Mouse (Mus musculus): ENCODE measurements around the gene C2cd4b. TPM values are rescaled to one million over a fixed set of nuclear protein-coding genes. Genes with fewer than 3 reads are reported as not detected.

The C2cd4b gene
- polyA plus RNA-seq, 1 experiment from 2014 or later: 2.0 TPM

DNA sequence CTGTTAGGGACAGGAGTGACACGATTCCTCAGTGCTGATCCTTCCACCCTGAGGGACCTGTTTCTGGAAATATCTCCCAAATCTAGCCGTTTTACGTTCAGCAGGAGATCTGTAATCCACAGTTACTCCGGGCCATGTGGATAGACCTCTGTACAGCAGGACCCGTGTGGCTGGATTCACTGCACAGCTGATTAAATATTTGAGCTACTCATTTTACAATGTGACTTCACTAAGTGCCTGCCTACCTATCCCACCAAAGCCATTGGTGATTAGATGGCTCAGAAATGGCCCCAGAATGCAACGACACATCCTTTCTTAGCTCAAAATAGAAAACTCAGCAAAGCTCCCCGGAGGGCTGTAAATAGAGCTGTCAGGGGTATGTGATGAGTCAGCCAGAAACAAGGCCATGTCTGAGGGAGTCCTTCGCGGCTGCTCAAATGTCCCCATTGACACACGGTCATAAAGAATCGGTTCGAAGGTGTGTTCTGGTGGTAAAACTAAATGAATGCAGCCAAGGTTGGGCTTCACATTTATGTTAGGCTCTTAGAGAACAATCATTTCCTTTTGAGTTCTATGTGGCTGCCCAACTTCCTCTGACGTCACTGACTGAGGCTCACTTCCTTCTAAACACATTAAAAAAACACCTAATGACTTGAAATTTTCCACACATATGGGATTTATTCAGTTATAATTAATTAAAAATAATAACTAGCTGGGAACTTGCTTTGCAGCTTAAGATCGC lies 40.0 kb downstream of the C2cd4b start:
- Histone ChIP-seq H3K9me3 (replicated peaks; ENCODE audit: control insufficient read depth, low read length) (no peaks in the 10 kb centered on the region), H3K4me1 (ENCODE audit: control insufficient read depth, insufficient read depth, low read length) (peaks cover 26% of the 10 kb centered on the region), H3K4me2 (no peak overlapping the region), H3K9ac (ENCODE audit: low read depth, low read length) (no peak overlapping the region), H3K4me3 (ENCODE audit: low read depth, low read length) (no peak overlapping the region), H3K27me3 (ENCODE audit: control insufficient read depth, insufficient read depth, low read length) (no peaks in the 10 kb centered on the region), H3K27ac (ENCODE audit: low read depth, low read length) (peak overlapping the region; percentile 65), H3K36me3 (ENCODE audit: control insufficient read depth, insufficient read depth, low read length) (no peaks in the 10 kb centered on the region)
- WGBS (ENCODE audit: insufficient replicate concordance): 46% methylated on average over 14 of the region's 14 CpGs
- no peak for ATAC-seq (replicated peaks; ENCODE audit: insufficient number of reproducible peaks, low FRiP score, low TSS enrichment)

DNA sequence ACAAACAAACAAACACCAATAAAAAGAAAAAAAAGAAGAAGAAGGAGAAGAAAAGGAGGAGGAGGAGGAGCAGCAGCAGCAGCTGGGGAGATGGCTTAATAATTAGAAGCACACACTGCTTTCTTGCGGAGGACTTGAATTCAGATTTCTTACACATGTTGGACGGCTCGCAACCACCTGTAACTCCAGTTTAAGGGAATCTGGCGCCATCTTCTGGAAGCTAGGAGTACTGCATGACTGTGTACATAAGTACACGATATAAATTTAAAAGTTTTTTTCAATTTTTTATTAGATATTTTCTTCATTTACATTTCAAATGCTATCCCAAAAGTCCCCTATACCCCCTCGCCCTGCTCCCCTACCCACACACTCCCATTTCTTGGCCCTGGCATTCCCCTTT lies 43.0 kb downstream of the C2cd4b start:
- WGBS (ENCODE audit: insufficient replicate concordance): 40% methylated on average over 6 of the region's 6 CpGs

DNA sequence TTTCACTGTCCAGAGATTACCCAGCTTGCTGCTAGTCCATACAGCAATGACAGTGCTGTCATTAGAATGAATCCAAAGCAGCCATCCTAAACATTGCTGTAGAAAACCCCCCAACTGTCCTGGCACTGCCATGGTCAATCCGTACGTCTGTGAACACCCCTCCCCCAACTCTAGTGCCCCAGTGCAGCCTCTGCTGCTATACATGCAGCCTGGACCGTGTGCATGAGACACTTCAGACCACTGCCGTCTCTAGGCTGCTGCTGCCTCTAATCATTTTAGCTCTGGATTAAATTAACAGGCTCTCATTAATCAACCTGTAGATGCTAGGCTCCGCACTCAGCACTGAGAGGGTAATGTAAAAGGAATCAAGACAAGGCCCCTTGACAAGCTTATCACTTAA lies 47.8 kb downstream of the C2cd4b start:
- H3K4me3 ChIP-seq (ENCODE audit: low read depth, low read length): no peak overlapping the region
- ATAC-seq (replicated peaks; ENCODE audit: insufficient number of reproducible peaks, low FRiP score, low TSS enrichment): no peak; the same call in 1 of the 2 replicates
- H3K27ac ChIP-seq (ENCODE audit: low read depth, low read length): peak overlapping the region; percentile 54; the same call in 1 of the 2 replicates
- H3K9ac ChIP-seq (ENCODE audit: low read depth, low read length): no peak overlapping the region
- 21% methylated on average over 5 of the region's 5 CpGs for WGBS (ENCODE audit: insufficient replicate concordance)
- peaks cover 22% of the 10 kb centered on the region for H3K4me1 ChIP-seq (ENCODE audit: control insufficient read depth, insufficient read depth, low read length)
- no peaks in the 10 kb centered on the region for H3K36me3 ChIP-seq (ENCODE audit: control insufficient read depth, insufficient read depth, low read length)
- H3K4me2 ChIP-seq: peak overlapping the region; percentile 37
- no peaks in the 10 kb centered on the region for H3K9me3 ChIP-seq (replicated peaks; ENCODE audit: control insufficient read depth, low read length)
- H3K27me3 ChIP-seq (ENCODE audit: control insufficient read depth, insufficient read depth, low read length): no peaks in the 10 kb centered on the region

More for the DNA sequence above, 43.0 kb downstream of the C2cd4b start:
- no peaks in the 10 kb centered on the region for H3K9me3 ChIP-seq (replicated peaks; ENCODE audit: control insufficient read depth, low read length)
- no peak overlapping the region for H3K4me3 ChIP-seq (ENCODE audit: low read depth, low read length)
- peaks cover 30% of the 10 kb centered on the region for H3K4me1 ChIP-seq (ENCODE audit: control insufficient read depth, insufficient read depth, low read length)
- ATAC-seq (replicated peaks; ENCODE audit: insufficient number of reproducible peaks, low FRiP score, low TSS enrichment): no peak
- no peaks in the 10 kb centered on the region for H3K36me3 ChIP-seq (ENCODE audit: control insufficient read depth, insufficient read depth, low read length)
- no peaks in the 10 kb centered on the region for H3K27me3 ChIP-seq (ENCODE audit: control insufficient read depth, insufficient read depth, low read length)
- H3K9ac ChIP-seq (ENCODE audit: low read depth, low read length): no peak overlapping the region
- no peak overlapping the region for H3K27ac ChIP-seq (ENCODE audit: low read depth, low read length)
- H3K4me2 ChIP-seq: no peak overlapping the region

DNA sequence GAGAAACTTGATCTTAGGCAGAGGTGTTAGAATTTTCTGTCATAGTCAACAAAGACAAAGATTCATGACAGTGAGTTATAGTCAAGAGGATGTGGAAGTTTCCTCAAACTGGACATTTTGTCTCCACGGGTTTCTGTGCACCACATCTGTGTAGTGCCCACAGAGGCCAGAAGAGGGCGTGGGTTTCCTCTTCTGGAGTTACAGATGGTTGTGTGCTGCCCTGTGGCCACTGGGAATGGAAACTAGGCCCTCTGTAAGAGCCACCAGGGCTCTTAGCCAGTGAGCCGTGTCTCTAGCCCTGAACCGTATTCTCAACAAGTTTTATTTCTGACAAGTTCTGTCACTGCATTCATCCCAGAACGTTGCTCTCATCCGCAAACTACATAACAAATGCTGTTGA lies 51.3 kb downstream of the C2cd4b start:
- H3K4me3 ChIP-seq (ENCODE audit: low read depth, low read length): no peak overlapping the region
- H3K27me3 ChIP-seq (ENCODE audit: control insufficient read depth, insufficient read depth, low read length): no peaks in the 10 kb centered on the region
- WGBS (ENCODE audit: insufficient replicate concordance): 65% methylated on average over 6 of the region's 6 CpGs
- no peak overlapping the region for H3K9ac ChIP-seq (ENCODE audit: low read depth, low read length)
- no peak for ATAC-seq (replicated peaks; ENCODE audit: insufficient number of reproducible peaks, low FRiP score, low TSS enrichment)
- H3K36me3 ChIP-seq (ENCODE audit: control insufficient read depth, insufficient read depth, low read length): no peaks in the 10 kb centered on the region
- H3K27ac ChIP-seq (ENCODE audit: low read depth, low read length): no peak overlapping the region
- no peaks in the 10 kb centered on the region for H3K9me3 ChIP-seq (replicated peaks; ENCODE audit: control insufficient read depth, low read length)
- peaks cover 26% of the 10 kb centered on the region for H3K4me1 ChIP-seq (ENCODE audit: control insufficient read depth, insufficient read depth, low read length)
- H3K4me2 ChIP-seq: no peak overlapping the region

Small RNA genes lying within 50 kb of the gene (microRNA-seq; reads per million reads assigned to microRNA genes)
- gene Mir7241 (ENCODE audit: borderline number of aligned reads) (not detected), gene Mir7242 (ENCODE audit: borderline number of aligned reads) (not detected)

Other genes with a start within 250 kb of the C2cd4b start
- gene Tln2, start 199.7 kb upstream of the C2cd4b start, polyA plus RNA-seq (2014; fragmentation: Nextera tagmentation; extraction: Ambion mirVana): 32.7 and 43.8 TPM in 2 replicates
- gene C2cd4a, start 72.9 kb downstream of the C2cd4b start, polyA plus RNA-seq (2014; fragmentation: Nextera tagmentation; extraction: Ambion mirVana): 0.21 and 0.56 TPM in 2 replicates
- gene Vps13c, start 81.0 kb downstream of the C2cd4b start, polyA plus RNA-seq (2014; fragmentation: Nextera tagmentation; extraction: Ambion mirVana): 5.4 and 9.8 TPM in 2 replicates